In genomic region chr1:180911653-180912287, GRCm38 (mm10) we compare ENCODE assay signal across 10 mouse cellular contexts. TPM values are rescaled to one million over a fixed set of nuclear protein-coding genes. Genes with fewer than 3 reads are reported as not detected.
DNase-seq lines count a peak whose midpoint lies in the region; ATAC-seq lines count a peak whose summit lies in the region.
"Had no signal": no experiment of that assay in that cellular context is flagged by ENCODE, and none has a peak within 500 bp of the region (broad histone marks: within the 10 kb centered on the region; RNA-seq: fewer than 3 reads in every experiment).

No protein-coding gene starts in this region.

- H3K9me3 ChIP-seq in forebrain, embryonic 13.5 days (replicated peaks) = no peaks in the 10 kb centered on the region
- no peaks in the 10 kb centered on the region for H3K9me3 ChIP-seq in forebrain, embryonic 15.5 days
- no peaks in the 10 kb centered on the region for H3K9me3 ChIP-seq in embryonic facial prominence, embryonic 13.5 days
- H3K9me3 ChIP-seq in liver, embryonic 13.5 days (replicated peaks) = no peaks in the 10 kb centered on the region
- H3K9me3 ChIP-seq: midbrain, embryonic 13.5 days had no signal

- H3K4me2 ChIP-seq in forebrain, embryonic 13.5 days = peak overlapping the region; percentile 13; the same call in 1 of the 2 replicates
- no peak overlapping the region for H3K4me2 ChIP-seq in forebrain, embryonic 15.5 days (replicated peaks)
- peak overlapping the region; percentile 44 for H3K4me2 ChIP-seq in embryonic facial prominence, embryonic 13.5 days
- H3K4me2 ChIP-seq in liver, embryonic 13.5 days = peak overlapping the region; percentile 57
- H3K4me2 ChIP-seq: midbrain, embryonic 13.5 days had no signal

- H3K27me3 ChIP-seq in forebrain, embryonic 13.5 days = no peaks in the 10 kb centered on the region
- H3K27me3 ChIP-seq in forebrain, embryonic 15.5 days = no peaks in the 10 kb centered on the region
- H3K27me3 ChIP-seq in embryonic facial prominence, embryonic 13.5 days = no peaks in the 10 kb centered on the region
- no peaks in the 10 kb centered on the region for H3K27me3 ChIP-seq in liver, embryonic 13.5 days
- H3K27me3 ChIP-seq: midbrain, embryonic 13.5 days had no signal

- H3K36me3 ChIP-seq in forebrain, embryonic 13.5 days (ENCODE audit: poor library complexity, severe bottlenecking) = peaks cover 26% of the 10 kb centered on the region
- H3K36me3 ChIP-seq in forebrain, embryonic 15.5 days = peaks cover 19% of the 10 kb centered on the region
- peaks cover 23% of the 10 kb centered on the region for H3K36me3 ChIP-seq in embryonic facial prominence, embryonic 13.5 days
- peaks cover 26% of the 10 kb centered on the region for H3K36me3 ChIP-seq in liver, embryonic 13.5 days

- DNase-seq in 416B (ENCODE audit: low read depth) = peak; percentile 77
- DNase-seq in liver, embryonic 13.5 days = no peak
- DNase-seq in left cerebral cortex, postnatal 25 days (ENCODE audit: low spot score in 2 of 2) = no peak
- DNase-seq in cerebellum, adult 8-10 months = no peak
- DNase-seq in layer of hippocampus, adult 18-20 months (ENCODE audit: low spot score in 2 of 2) = no peak

- no peak overlapping the region for H3K27ac ChIP-seq in forebrain, embryonic 13.5 days
- no peak overlapping the region for H3K27ac ChIP-seq in forebrain, embryonic 15.5 days (replicated peaks)
- H3K27ac ChIP-seq in embryonic facial prominence, embryonic 13.5 days = peak overlapping the region; percentile 57; the same call in 1 of the 2 replicates
- H3K27ac ChIP-seq in liver, embryonic 13.5 days = peak overlapping the region; percentile 60
- H3K27ac ChIP-seq: hindbrain, postnatal 0 days; midbrain, embryonic 13.5 days had no signal

- WGBS in forebrain, embryonic 13.5 days = 57% methylated on average over 20 of the region's 20 CpGs
- 54% methylated on average over 20 of the region's 20 CpGs for WGBS in forebrain, embryonic 15.5 days
- 30% methylated on average over 20 of the region's 20 CpGs for WGBS in embryonic facial prominence, embryonic 13.5 days
- WGBS in liver, embryonic 13.5 days (ENCODE audit: insufficient replicate concordance) = 29% methylated on average over 20 of the region's 20 CpGs

- H3K4me3 ChIP-seq in forebrain, embryonic 13.5 days = no peak overlapping the region
- H3K4me3 ChIP-seq in forebrain, embryonic 15.5 days = no peak overlapping the region
- peak overlapping the region; percentile 9; the same call in 1 of the 2 replicates for H3K4me3 ChIP-seq in embryonic facial prominence, embryonic 13.5 days
- H3K4me3 ChIP-seq in liver, embryonic 13.5 days (replicated peaks) = peak overlapping the region; percentile 26; the same call in 1 of the 2 replicates
- H3K4me3 ChIP-seq: midbrain, embryonic 13.5 days had no signal

- H3K9ac ChIP-seq in forebrain, embryonic 13.5 days = no peak overlapping the region
- H3K9ac ChIP-seq in forebrain, embryonic 15.5 days (replicated peaks) = no peak overlapping the region
- no peak overlapping the region for H3K9ac ChIP-seq in embryonic facial prominence, embryonic 13.5 days
- peak overlapping the region; percentile 42 for H3K9ac ChIP-seq in liver, embryonic 13.5 days
- H3K9ac ChIP-seq: midbrain, embryonic 13.5 days had no signal

- peaks cover 4% of the 10 kb centered on the region for H3K4me1 ChIP-seq in forebrain, embryonic 13.5 days
- H3K4me1 ChIP-seq in forebrain, embryonic 15.5 days = no peaks in the 10 kb centered on the region
- peaks cover 30% of the 10 kb centered on the region for H3K4me1 ChIP-seq in embryonic facial prominence, embryonic 13.5 days
- peaks cover 75% of the 10 kb centered on the region for H3K4me1 ChIP-seq in liver, embryonic 13.5 days (replicated peaks)
- H3K4me1 ChIP-seq: midbrain, embryonic 13.5 days had no signal

- no peak for ATAC-seq in forebrain, embryonic 13.5 days
- no peak for ATAC-seq in forebrain, embryonic 15.5 days (replicated peaks)
- no peak for ATAC-seq in embryonic facial prominence, embryonic 13.5 days (ENCODE audit: insufficient number of reproducible peaks, insufficient read depth, low FRiP score, low TSS enrichment, low read depth)
- ATAC-seq in liver, embryonic 13.5 days (ENCODE audit: low read depth) = peak; percentile 72
- ATAC-seq: midbrain, embryonic 13.5 days had no signal

- intact Hi-C loops in left cerebral cortex, postnatal 25 days (cut with DNase I) = no loop called here

RNA-seq across cellular contexts. Expression of gene Pycr2, which starts 7.7 kb away (rescaled TPM):
- polyA plus RNA-seq in forebrain, embryonic 13.5 days (2015; fragmentation: Nextera tagmentation; extraction: Ambion mirVana) = 90.6 and 101 TPM in 2 replicates
- 85.1 and 88.7 TPM in 2 replicates for polyA plus RNA-seq in forebrain, embryonic 15.5 days (2015; fragmentation: Nextera tagmentation; extraction: Ambion mirVana)
- 98.7 and 109 TPM in 2 replicates for polyA plus RNA-seq in embryonic facial prominence, embryonic 13.5 days (2015; fragmentation: Nextera tagmentation; extraction: Ambion mirVana)
- 122 and 128 TPM in 2 replicates for polyA plus RNA-seq in liver, embryonic 13.5 days (2015; fragmentation: Nextera tagmentation; extraction: Ambion mirVana)
- 10 to 100 TPM; 29.8 to 30.2 TPM for total RNA-seq in left cerebral cortex, postnatal 25 days (2021)
- 10 to 100 TPM; 44.0 to 44.1 TPM for total RNA-seq in layer of hippocampus, adult 18-20 months (2021)

RNA-seq across cellular contexts. Expression of gene Lefty2, which starts 18.9 kb away (rescaled TPM):
- 0.41 and 0.94 TPM in 2 replicates for polyA plus RNA-seq in forebrain, embryonic 13.5 days (2015; fragmentation: Nextera tagmentation; extraction: Ambion mirVana)
- polyA plus RNA-seq in forebrain, embryonic 15.5 days (2015; fragmentation: Nextera tagmentation; extraction: Ambion mirVana) = 3.7 and 4.5 TPM in 2 replicates
- polyA plus RNA-seq in embryonic facial prominence, embryonic 13.5 days (2015; fragmentation: Nextera tagmentation; extraction: Ambion mirVana) = 0.11 and 0.48 TPM in 2 replicates
- not detected in 2 replicates for polyA plus RNA-seq in liver, embryonic 13.5 days (2015; fragmentation: Nextera tagmentation; extraction: Ambion mirVana)
- total RNA-seq in left cerebral cortex, postnatal 25 days (2021) = 1 to 10 TPM in 1 of 2 experiments, under 1 TPM in 1; 0.37 to 2.0 TPM
- total RNA-seq in layer of hippocampus, adult 18-20 months (2021) = 1 to 10 TPM; 1.3 to 2.3 TPM

RNA-seq across cellular contexts. Expression of gene Lefty1, which starts 23.1 kb away (rescaled TPM):
- polyA plus RNA-seq in forebrain, embryonic 13.5 days (2015; fragmentation: Nextera tagmentation; extraction: Ambion mirVana) = not detected in 2 replicates
- polyA plus RNA-seq in forebrain, embryonic 15.5 days (2015; fragmentation: Nextera tagmentation; extraction: Ambion mirVana) = 0.22 and 0.23 TPM in 2 replicates
- polyA plus RNA-seq in embryonic facial prominence, embryonic 13.5 days (2015; fragmentation: Nextera tagmentation; extraction: Ambion mirVana) = 1.6 and 2.1 TPM in 2 replicates
- polyA plus RNA-seq in liver, embryonic 13.5 days (2015; fragmentation: Nextera tagmentation; extraction: Ambion mirVana) = 6.0 and 6.5 TPM in 2 replicates
- under 1 TPM; 0.44 to 0.89 TPM for total RNA-seq in left cerebral cortex, postnatal 25 days (2021)
- total RNA-seq in layer of hippocampus, adult 18-20 months (2021) = 10 to 100 TPM in 1 of 2 experiments, 1 to 10 TPM in 1; 8.5 to 15.2 TPM
- total RNA-seq: hindbrain, postnatal 0 days had no signal
- polyA plus RNA-seq: midbrain, embryonic 13.5 days had no signal

RNA-seq across cellular contexts. Expression of gene Tmem63a, which starts 30.4 kb away (rescaled TPM):
- 0.88 and 1.4 TPM in 2 replicates for polyA plus RNA-seq in forebrain, embryonic 13.5 days (2015; fragmentation: Nextera tagmentation; extraction: Ambion mirVana)
- polyA plus RNA-seq in forebrain, embryonic 15.5 days (2015; fragmentation: Nextera tagmentation; extraction: Ambion mirVana) = 1.6 and 2.2 TPM in 2 replicates
- polyA plus RNA-seq in embryonic facial prominence, embryonic 13.5 days (2015; fragmentation: Nextera tagmentation; extraction: Ambion mirVana) = 13.6 and 13.7 TPM in 2 replicates
- 5.2 and 7.5 TPM in 2 replicates for polyA plus RNA-seq in liver, embryonic 13.5 days (2015; fragmentation: Nextera tagmentation; extraction: Ambion mirVana)
- 10 to 100 TPM; 10.5 to 11.1 TPM for total RNA-seq in left cerebral cortex, postnatal 25 days (2021)
- 10 to 100 TPM; 27.0 to 28.3 TPM for total RNA-seq in layer of hippocampus, adult 18-20 months (2021)

Comparison
In these comparisons a context has a peak if more than half of its experiments do, and no peak if none do; other contexts are left out.
1. H3K27ac ChIP-seq: peak in embryonic facial prominence, embryonic 13.5 days (single experiment) and liver, embryonic 13.5 days (single experiment); none in forebrain, embryonic 13.5 days (single experiment) and forebrain, embryonic 15.5 days (single experiment).
2. H3K4me3 ChIP-seq: peak in embryonic facial prominence, embryonic 13.5 days (single experiment) and liver, embryonic 13.5 days (single experiment); none in forebrain, embryonic 13.5 days (single experiment) and forebrain, embryonic 15.5 days (single experiment).